Mouse (Mus musculus): Measurements from ENCODE around the gene Pomc.
"Not testable (repeated sequence)": the region's sequence is repeated elsewhere in the genome, so short reads cannot be mapped to it uniquely, and the experiment has no call there.

The Pomc gene

DNA sequence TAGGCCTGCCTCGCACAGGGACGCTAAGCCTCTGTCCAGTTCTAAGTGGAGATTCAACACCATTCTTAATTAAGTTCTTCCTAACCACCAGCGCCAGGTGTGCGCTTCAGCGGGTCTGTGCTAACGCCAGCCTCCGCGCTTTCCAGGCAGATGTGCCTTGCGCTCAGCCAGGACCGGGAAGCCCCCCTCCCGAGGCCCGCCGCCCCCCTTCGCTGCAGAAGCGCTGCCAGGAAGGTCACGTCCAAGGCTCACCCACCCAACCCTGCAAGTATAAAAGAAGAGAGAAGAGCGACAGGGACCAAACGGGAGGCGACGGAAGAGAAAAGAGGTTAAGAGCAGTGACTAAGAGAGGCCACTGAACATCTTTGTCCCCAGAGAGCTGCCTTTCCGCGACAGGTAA is at the start of gene Pomc:
Gene Pomc (plus strand): TSS at position 301 of the 400 bp plus-strand sequence.
- DNase-seq (ENCODE audit: low spot score): no peak

- no peak for DNase-seq (ENCODE audit: low spot score)
These were observed 49.3 kb upstream of the Pomc start for GRCm38 (mm10) chr12:3905436-3905835.

GRCm38 (mm10) chr12:3906308-3906707 is 48.4 kb upstream of the Pomc start:
- DNase-seq (ENCODE audit: low spot score): no peak

DNA sequence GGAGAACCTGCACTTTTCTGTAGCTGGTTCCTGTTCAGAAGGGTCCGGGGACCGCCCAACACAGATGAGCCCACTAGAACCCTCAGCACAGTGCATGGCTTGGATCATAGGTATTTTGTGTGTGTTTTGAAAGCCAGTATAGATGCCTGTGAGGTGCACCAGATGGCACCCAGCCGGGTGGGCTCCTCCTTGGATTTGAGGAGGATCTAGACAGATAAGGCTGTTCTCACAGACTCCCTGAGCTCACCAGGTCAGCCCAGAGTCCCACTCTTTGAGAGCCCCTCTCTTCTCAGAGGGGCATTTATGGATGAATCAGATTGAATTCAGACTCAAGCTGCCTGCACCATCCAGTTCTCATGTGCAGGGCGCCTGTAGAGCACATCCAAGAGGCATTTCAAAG is 47.7 kb upstream of the Pomc start:
- no peak for DNase-seq (ENCODE audit: low spot score)

- no peak for DNase-seq (ENCODE audit: low spot score)
These were observed 47.3 kb upstream of the Pomc start for GRCm38 (mm10) chr12:3907418-3907817.

GRCm38 (mm10) chr12:3910466-3911093 is 44.2 kb upstream of the Pomc start:
- DNase-seq (ENCODE audit: low spot score): no peak

DNA sequence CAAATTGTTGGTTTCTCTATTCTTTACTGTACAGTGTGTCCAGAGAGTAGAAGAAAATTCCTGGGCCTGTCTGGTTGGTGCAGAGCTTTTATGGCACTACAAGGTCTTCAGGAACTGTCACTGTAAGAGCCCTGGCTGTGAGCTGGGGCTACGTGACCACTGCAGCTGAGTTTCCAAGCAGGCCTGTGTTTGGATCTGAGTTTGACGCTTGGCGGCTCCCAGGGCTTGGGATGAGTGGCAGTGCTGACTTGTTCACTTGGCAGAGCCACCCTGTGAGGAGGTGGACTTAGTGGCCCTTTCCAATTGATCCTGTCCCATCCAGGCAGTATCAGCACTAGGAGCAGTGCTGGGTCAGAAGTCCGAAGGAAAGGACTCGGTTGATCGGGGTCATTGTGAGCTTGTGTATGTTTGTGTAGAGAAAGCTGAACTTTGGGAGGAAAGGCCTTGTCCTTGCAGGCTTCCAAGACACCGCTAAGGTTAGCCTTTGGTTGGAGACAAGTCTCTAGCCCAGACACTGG is 42.9 kb upstream of the Pomc start:
- no peak for DNase-seq (ENCODE audit: low spot score)

DNA sequence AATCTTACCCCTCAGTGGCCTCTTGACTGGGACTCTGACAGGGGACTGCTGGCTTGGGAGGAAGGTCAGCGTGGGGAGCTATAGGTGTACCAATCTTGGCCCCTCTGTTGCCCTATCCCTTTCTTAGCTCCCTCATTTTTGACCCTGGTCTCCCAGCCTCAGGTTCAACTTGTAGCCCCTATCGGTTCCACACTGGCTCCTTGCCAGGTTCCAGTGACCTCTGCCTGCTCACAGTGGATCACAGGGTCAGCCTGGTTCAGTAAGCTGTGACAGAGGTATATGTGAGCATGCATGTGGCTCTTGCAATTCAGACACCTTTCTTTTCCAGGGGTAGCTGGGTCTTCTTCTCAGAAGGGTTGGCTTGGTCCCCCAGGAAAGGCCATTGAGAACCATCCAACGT is 38.9 kb upstream of the Pomc start:
- DNase-seq (ENCODE audit: low spot score): no peak

DNA sequence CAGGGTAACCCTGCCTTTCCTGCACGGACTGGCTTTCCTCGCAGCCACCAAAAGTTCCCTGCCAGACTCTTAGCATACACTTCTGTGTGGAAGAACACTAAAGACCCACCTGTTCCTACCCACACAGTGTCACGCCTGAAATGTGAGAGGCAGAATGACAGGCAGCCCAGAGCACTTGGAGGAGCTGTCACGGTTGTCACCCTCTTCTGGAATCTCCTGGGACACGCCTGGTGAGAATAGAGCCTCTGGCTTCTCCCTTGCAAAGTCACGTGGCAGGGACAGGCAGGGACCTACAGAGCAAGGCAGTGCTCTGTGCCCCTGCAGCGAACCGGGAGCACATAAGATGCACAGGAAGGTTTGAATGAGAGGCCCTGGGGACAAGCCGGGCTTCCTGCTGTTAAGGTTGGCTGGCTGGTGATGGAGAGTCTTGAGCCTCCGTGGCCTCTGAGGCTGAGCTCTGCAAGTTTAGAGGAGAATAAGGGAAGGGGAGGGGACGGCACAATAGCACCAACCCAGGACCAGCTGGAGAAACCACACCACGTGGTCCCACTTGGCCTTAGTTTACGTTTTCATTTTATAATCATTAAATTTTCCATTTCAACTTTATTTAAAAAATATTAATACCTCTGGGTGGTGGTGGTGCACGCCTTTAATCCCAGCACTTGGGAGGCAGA is 36.9 kb upstream of the Pomc start:
- DNase-seq (ENCODE audit: low spot score): no peak

GRCm38 (mm10) chr12:3918577-3918976 is 36.2 kb upstream of the Pomc start:
- DNase-seq (ENCODE audit: low spot score): no peak

- no peak for DNase-seq (ENCODE audit: low spot score)
These were observed 35.3 kb upstream of the Pomc start for GRCm38 (mm10) chr12:3919423-3919822.

DNA sequence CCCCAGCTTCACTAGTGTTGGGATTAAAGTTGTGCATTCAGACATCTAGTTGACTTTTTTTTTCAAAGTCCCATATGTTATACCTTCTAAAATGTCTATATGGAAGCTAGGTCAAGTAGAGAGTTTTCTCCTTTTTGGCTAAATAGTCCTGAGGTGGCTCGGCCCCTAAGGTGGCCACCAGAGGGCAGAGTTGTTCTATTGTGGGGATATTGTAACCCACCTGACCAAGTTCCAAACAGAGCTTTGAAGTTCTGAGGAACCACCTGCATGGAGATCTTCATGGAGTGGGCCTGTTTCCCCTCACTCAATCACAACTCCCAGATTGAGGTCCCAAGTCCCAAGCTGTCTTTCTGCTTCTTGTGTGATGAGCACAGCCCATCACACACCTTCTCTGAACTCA is 28.6 kb upstream of the Pomc start:
- peak; percentile 72 for DNase-seq (ENCODE audit: low spot score)

GRCm38 (mm10) chr12:3928841-3929240 is 25.9 kb upstream of the Pomc start:
- no peak for DNase-seq (ENCODE audit: low spot score)

- not testable (repeated sequence) for DNase-seq (ENCODE audit: low spot score)
These were observed 24.5 kb upstream of the Pomc start for GRCm38 (mm10) chr12:3930090-3930865.

- peak; percentile 22 for DNase-seq (ENCODE audit: low spot score)
These were observed 12.7 kb upstream of the Pomc start for GRCm38 (mm10) chr12:3942026-3942425.

- DNase-seq (ENCODE audit: low spot score): no peak
These were observed 10.2 kb upstream of the Pomc start for GRCm38 (mm10) chr12:3944454-3945073.

DNA sequence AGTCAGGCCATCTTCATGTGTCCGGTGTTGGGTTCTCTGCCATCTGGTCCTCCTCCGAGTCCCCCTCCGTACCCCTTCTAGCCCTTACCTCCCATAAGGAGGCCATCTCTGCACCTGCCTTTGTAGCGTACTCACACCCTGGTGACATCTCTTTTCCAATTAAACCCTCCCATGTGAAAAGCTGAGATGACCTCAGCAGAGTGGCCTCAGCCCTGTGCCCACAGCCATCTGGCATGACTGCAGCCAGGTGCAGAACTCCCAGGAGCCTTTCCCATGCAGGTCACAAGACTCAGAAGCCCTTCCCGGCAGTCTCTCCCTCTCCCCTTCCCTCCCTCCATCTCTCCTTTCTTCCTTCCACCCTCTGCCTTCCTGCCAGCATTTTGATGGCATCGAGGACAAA is 7.2 kb upstream of the Pomc start:
- DNase-seq (ENCODE audit: low spot score): no peak

- peak; percentile 51 for DNase-seq (ENCODE audit: low spot score)
These were observed 620 bp downstream of the Pomc start for GRCm38 (mm10) chr12:3955371-3955770.

- DNase-seq (ENCODE audit: low spot score): peak; percentile 56
These were observed 1.6 kb downstream of the Pomc start for GRCm38 (mm10) chr12:3956351-3956750.

GRCm38 (mm10) chr12:3959791-3960543 is 5.2 kb downstream of the Pomc start:
- peak; percentile 97 for DNase-seq (ENCODE audit: low spot score)

- DNase-seq (ENCODE audit: low spot score): no peak
These were observed 5.8 kb downstream of the Pomc start for GRCm38 (mm10) chr12:3960553-3960952.

DNA sequence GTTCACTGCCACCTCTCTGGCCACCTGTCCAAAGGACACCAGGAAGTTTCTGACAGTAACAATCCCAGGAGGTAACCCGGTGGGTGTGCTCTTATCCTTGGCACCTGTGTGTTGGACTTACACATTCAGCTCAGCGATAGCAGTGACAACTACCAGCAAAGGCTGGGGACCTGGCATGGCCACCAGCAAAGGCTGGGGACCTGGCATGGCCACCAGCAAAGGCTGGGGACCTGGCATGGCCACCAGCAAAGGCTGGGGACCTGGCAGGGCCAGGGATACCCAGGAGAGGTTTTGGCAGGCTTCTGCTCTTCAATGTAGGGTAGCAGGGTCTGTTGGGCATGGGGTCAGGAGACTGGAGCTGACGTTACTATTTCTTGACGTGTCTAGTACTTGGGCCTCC is 12.4 kb downstream of the Pomc start:
- no peak for DNase-seq (ENCODE audit: low spot score)

Data from embryo, embryonic 10 days (tissue).